Mouse (Mus musculus): Measurements from ENCODE around the gene Hsph1. TPM values are rescaled to one million over a fixed set of nuclear protein-coding genes. Genes with fewer than 3 reads are reported as not detected.
A peak's percentile ranks its signal among the peaks of the same experiment; 100 is the strongest.

Hsph1 gene
- 109 and 137 TPM in 2 replicates for polyA plus RNA-seq (2016; fragmentation: Nextera tagmentation; extraction: Ambion mirVana)

DNA sequence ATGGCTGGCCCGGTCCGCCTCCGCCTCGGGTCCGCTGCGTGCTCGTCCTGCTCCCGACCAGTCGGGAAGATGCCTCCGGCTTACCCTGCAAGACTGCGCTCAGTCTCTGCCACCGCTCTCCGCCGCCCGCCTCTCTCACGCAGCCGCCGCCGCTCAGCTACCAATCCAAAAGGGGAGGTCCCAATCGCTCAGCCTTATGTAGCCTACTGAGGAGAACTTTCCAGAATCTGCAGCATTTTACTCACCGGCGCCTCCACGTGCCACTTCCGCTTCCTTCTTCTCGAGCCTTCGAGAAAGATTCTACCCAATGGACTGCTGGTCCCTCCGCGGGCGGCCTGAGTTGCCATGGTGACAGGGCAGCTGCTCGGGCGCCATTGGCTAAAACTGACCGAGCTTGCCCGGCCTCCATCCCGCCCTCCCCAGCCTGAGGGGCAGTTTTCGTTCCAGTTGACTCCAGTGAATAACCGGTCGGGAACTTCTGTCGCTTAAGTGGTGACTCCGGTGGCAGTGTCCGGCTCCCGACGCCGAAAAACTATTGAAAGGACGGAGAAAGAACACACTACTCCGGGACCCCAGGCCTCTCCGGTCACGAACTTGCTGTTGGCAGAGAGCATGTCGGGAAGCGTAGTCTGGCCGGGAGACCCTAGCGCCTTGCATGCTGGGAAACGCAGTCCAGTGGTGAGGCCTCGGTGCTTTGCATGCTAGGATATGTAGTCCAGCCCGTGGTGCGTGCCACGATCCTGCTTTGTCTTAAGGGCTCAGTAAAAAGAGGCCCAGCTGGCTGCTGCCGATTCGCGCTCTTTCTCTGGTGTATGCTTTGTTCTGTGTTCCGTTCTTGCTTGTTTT lies at the start of gene Hsph1:
Gene Hsph1 (minus strand): TSS at position 302 of the 846 bp plus-strand sequence.
- peak within 1 kb of the TSS; percentile 92 for H3K27ac ChIP-seq (replicated peaks)
- H3K4me3 ChIP-seq, result peak within 1 kb of the TSS; percentile 85
- H3K9me3 ChIP-seq (replicated peaks), result no peaks in the 10 kb centered on the region
- no peaks in the 10 kb centered on the region for H3K27me3 ChIP-seq (ENCODE audit: low read depth, poor library complexity, severe bottlenecking)
- WGBS, result under 1% methylated on average over 60 of the region's 60 CpGs
- peak; percentile 99 for DNase-seq (ENCODE audit: low spot score)
- H3K36me3 ChIP-seq, result peaks cover 33% of the 10 kb centered on the region
- H3K4me1 ChIP-seq, result peaks cover 30% of the 10 kb centered on the region

DNA sequence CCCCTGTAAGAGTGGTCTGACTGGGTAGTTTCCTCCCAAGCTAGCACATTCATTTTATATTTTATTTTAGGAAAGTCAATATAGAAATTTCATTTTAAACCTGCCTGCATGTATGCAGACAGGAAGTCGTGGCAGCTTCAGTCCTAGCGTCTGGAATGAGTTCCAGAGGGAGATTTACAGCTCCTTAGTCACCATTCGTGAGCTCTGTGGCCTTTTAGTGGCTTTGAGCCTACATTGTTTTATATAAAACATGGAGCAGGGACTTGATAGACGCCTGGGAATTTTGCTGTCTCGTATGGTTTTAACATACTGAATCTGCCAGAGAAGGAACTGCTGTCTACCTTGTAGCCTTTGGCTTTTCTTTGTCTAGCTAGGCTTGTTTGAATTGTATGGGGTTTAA lies 44.8 kb upstream of the Hsph1 start:
- no peak for DNase-seq (ENCODE audit: low spot score)
- WGBS, result 85% methylated on average over 5 of the region's 5 CpGs
- 0 out of 2 replicates have a peak, but pooled peaks cover 4% of the 10 kb centered on the region for H3K27me3 ChIP-seq (ENCODE audit: low read depth, poor library complexity, severe bottlenecking)
- peaks cover 10% of the 10 kb centered on the region for H3K4me1 ChIP-seq
- no peak overlapping the region for H3K27ac ChIP-seq (replicated peaks)
- no peaks in the 10 kb centered on the region for H3K36me3 ChIP-seq
- H3K4me3 ChIP-seq, result no peak overlapping the region
- H3K9me3 ChIP-seq (replicated peaks), result no peaks in the 10 kb centered on the region

DNA sequence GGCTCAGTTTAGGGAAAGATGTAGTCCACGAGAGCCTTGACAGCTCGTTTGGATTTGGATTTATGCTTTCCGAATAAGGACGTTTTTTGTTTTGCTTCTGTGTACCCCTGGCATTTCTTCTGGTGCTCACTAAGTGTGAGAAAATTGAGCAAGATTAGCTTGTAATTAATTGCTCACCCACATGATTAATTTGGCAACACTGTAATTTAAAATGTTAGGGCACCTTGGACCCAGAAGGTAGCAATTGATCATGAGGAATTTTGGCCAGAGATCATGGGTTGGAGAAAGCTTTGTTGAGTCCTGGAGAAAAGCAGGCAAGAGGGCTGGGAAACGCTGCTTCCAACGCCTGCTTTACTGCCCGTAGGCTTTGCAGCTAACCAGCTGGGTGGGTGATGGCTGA lies 43.7 kb upstream of the Hsph1 start:
- Histone ChIP-seq H3K9me3 (replicated peaks) (no peaks in the 10 kb centered on the region), H3K36me3 (no peaks in the 10 kb centered on the region), H3K4me1 (peaks cover 10% of the 10 kb centered on the region), H3K27me3 (ENCODE audit: low read depth, poor library complexity, severe bottlenecking) (0 out of 2 replicates have a peak, but pooled peaks cover 4% of the 10 kb centered on the region), H3K27ac (replicated peaks) (no peak overlapping the region), H3K4me3 (peak overlapping the region; percentile 85; the same call in 1 of the 2 replicates)
- 81% methylated on average over 7 of the region's 7 CpGs for WGBS
- no peak for DNase-seq (ENCODE audit: low spot score)

DNA sequence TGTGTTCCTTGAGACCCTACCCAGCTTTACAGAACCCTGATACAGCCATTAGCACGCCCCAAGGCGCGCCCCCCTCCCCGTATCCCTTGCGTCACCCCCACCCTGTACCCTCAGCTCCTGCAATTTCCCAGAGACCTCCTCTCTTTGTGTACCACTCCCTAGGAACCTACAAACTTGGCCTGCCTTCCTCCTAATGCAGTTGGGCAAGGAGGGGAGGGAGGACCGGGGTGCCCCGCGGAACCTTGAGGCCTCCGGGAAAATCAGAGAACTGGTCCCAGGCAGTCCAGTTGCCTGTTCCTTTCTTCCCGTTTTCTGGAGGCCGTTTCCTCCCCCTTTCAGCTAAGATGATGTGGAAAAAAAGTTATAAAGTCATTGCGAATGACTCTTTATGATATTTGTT lies 43.2 kb upstream of the Hsph1 start:
- H3K36me3 ChIP-seq, result no peaks in the 10 kb centered on the region
- H3K27me3 ChIP-seq (ENCODE audit: low read depth, poor library complexity, severe bottlenecking), result 0 out of 2 replicates have a peak, but pooled peaks cover 4% of the 10 kb centered on the region
- H3K27ac ChIP-seq (replicated peaks), result peak overlapping the region; percentile 97
- DNase-seq (ENCODE audit: low spot score), result peak; percentile 33
- H3K4me1 ChIP-seq, result peaks cover 10% of the 10 kb centered on the region
- no peaks in the 10 kb centered on the region for H3K9me3 ChIP-seq (replicated peaks)
- 9% methylated on average over 12 of the region's 12 CpGs for WGBS
- peak overlapping the region; percentile 85 for H3K4me3 ChIP-seq

- Histone ChIP-seq H3K4me1 (peaks cover 10% of the 10 kb centered on the region), H3K27me3 (ENCODE audit: low read depth, poor library complexity, severe bottlenecking) (0 out of 2 replicates have a peak, but pooled peaks cover 4% of the 10 kb centered on the region), H3K4me3 (peak overlapping the region; percentile 85), H3K36me3 (no peaks in the 10 kb centered on the region), H3K27ac (replicated peaks) (peak overlapping the region; percentile 97), H3K9me3 (replicated peaks) (no peaks in the 10 kb centered on the region)
- 2% methylated on average over 15 of the region's 15 CpGs for WGBS
- no peak for DNase-seq (ENCODE audit: low spot score)
These were observed 42.8 kb upstream of the Hsph1 start for GRCm38 (mm10) chr5:149678990-149679348.

DNA sequence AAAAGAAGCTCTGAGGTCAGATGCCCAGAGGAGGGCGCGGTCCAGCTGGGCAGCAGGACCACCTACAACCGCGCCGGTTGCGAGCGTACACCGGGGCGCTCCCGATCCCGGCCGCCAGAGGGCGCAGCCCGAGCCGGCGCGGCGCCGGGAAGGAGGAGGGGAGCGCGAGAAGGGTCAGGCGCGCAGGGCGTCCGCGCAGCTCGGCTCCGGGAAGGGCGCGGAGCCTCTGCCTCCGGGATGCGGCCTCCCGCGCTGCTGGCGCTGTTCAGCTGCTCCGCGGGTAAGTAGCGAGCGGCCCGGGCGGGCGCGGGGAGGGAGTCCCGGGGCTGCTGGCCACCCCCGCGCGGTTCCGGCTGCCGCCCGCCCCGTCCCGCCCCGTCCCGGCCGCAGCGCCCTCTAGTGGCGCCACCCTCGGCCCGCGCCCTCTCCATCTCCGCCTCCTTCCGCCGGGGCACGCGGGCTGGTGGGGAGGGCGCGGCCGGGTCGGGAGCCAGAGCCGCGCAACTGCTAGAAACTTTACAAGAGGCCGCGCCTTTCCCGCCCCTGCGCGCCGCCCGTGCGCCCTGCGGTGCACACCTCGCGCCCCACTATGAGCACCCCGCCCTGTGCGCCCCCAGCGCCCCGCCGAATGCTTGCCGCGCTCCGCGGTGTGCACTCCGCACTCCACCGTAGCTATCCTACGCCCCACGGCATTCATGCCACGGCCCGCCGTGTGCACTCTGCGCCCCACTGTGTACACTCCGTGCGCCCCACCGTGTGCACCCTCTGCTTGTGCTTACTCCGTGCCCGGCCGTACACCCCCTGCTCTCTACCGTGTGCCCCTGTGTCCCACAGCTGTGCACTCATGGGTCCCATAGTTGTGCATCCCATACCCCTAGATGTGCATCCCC lies 42.2 kb upstream of the Hsph1 start, which contains the start of gene B3glct:
Gene B3glct (plus strand): TSS at position 131 of the 890 bp plus-strand sequence.
- H3K4me1 ChIP-seq, result peaks cover 10% of the 10 kb centered on the region
- peak within 1 kb of the TSS; percentile 97 for H3K27ac ChIP-seq (replicated peaks)
- peak; percentile 89 for DNase-seq (ENCODE audit: low spot score)
- H3K36me3 ChIP-seq, result no peaks in the 10 kb centered on the region
- 0 out of 2 replicates have a peak, but pooled peaks cover 4% of the 10 kb centered on the region for H3K27me3 ChIP-seq (ENCODE audit: low read depth, poor library complexity, severe bottlenecking)
- no peaks in the 10 kb centered on the region for H3K9me3 ChIP-seq (replicated peaks)
- under 1% methylated on average over 92 of the region's 106 CpGs for WGBS
- H3K4me3 ChIP-seq, result peak within 1 kb of the TSS; percentile 85

GRCm38 (mm10) chr5:149677196-149677595 lies 41.0 kb upstream of the Hsph1 start:
- H3K36me3 ChIP-seq, result no peaks in the 10 kb centered on the region
- H3K27ac ChIP-seq (replicated peaks), result no peak overlapping the region
- WGBS, result 98% methylated on average over 3 of the region's 3 CpGs
- H3K27me3 ChIP-seq (ENCODE audit: low read depth, poor library complexity, severe bottlenecking), result 0 out of 2 replicates have a peak, but pooled peaks cover 4% of the 10 kb centered on the region
- peaks cover 10% of the 10 kb centered on the region for H3K4me1 ChIP-seq
- H3K9me3 ChIP-seq (replicated peaks), result no peaks in the 10 kb centered on the region
- no peak for DNase-seq (ENCODE audit: low spot score)
- H3K4me3 ChIP-seq, result no peak overlapping the region

- WGBS, result 84% methylated on average over 5 of the region's 5 CpGs
- Histone ChIP-seq H3K4me1 (peaks cover 10% of the 10 kb centered on the region), H3K9me3 (replicated peaks) (peaks cover 5% of the 10 kb centered on the region; the same call in 1 of the 2 replicates), H3K27me3 (ENCODE audit: low read depth, poor library complexity, severe bottlenecking) (no peaks in the 10 kb centered on the region), H3K27ac (replicated peaks) (no peak overlapping the region), H3K36me3 (no peaks in the 10 kb centered on the region), H3K4me3 (no peak overlapping the region)
- DNase-seq (ENCODE audit: low spot score), result no peak
These were observed 27.2 kb upstream of the Hsph1 start for GRCm38 (mm10) chr5:149663417-149663816.

GRCm38 (mm10) chr5:149662980-149663379 lies 26.8 kb upstream of the Hsph1 start:
- peaks cover 11% of the 10 kb centered on the region for H3K4me1 ChIP-seq
- no peak overlapping the region for H3K27ac ChIP-seq (replicated peaks)
- H3K27me3 ChIP-seq (ENCODE audit: low read depth, poor library complexity, severe bottlenecking), result no peaks in the 10 kb centered on the region
- H3K4me3 ChIP-seq, result no peak overlapping the region
- peaks cover 5% of the 10 kb centered on the region; the same call in 1 of the 2 replicates for H3K9me3 ChIP-seq (replicated peaks)
- DNase-seq (ENCODE audit: low spot score), result no peak
- no peaks in the 10 kb centered on the region for H3K36me3 ChIP-seq
- WGBS, result 91% methylated on average over 6 of the region's 6 CpGs

DNA sequence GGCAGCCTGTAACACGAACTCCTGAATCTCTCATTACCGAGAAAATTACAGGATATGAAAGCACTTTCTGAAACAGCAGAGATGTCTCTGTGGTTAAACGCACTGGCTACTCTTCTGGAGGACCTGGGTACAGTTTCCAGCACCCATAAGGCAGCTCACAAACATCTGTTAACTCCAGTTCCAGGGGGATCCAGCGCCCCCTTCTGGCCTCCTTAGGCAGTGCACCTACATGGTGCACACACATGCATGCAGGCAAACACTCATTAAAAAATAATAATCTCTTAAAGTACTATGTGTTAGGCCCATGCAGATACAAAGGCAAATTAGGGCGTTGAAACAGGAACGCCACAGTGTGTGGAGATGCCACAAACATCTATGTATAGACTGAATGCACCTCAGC lies 25.3 kb upstream of the Hsph1 start:
- H3K36me3 ChIP-seq, result no peaks in the 10 kb centered on the region
- no peaks in the 10 kb centered on the region for H3K27me3 ChIP-seq (ENCODE audit: low read depth, poor library complexity, severe bottlenecking)
- H3K27ac ChIP-seq (replicated peaks), result no peak overlapping the region
- H3K4me1 ChIP-seq, result peaks cover 11% of the 10 kb centered on the region
- no peak for DNase-seq (ENCODE audit: low spot score)
- no peak overlapping the region for H3K4me3 ChIP-seq
- WGBS, result 87% methylated on average over 6 of the region's 6 CpGs
- H3K9me3 ChIP-seq (replicated peaks), result peaks cover 5% of the 10 kb centered on the region; the same call in 1 of the 2 replicates

DNA sequence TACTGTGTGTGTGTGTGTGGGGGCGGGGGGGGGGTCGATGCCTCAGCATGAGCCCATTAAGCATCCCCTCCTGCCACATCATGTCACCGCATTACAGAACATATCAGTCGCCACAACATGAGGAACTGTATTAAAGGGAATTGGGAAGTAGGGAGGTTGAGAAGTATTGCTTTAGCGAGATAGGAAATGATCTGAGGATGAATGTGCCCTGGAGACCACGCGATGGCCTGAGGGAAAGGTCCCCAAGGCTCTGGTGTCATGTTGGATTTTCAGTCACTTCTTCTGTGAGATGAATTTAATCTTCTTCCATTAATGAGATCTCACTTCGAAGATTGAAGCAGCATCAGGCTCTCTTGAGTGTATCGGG lies 23.2 kb upstream of the Hsph1 start:
- H3K27me3 ChIP-seq (ENCODE audit: low read depth, poor library complexity, severe bottlenecking), result no peaks in the 10 kb centered on the region
- H3K4me1 ChIP-seq, result peaks cover 11% of the 10 kb centered on the region
- no peak for DNase-seq (ENCODE audit: low spot score)
- no peaks in the 10 kb centered on the region for H3K36me3 ChIP-seq
- no peak overlapping the region for H3K4me3 ChIP-seq
- H3K9me3 ChIP-seq (replicated peaks), result peaks cover 5% of the 10 kb centered on the region; the same call in 1 of the 2 replicates
- H3K27ac ChIP-seq (replicated peaks), result no peak overlapping the region
- WGBS, result 72% methylated on average over 9 of the region's 9 CpGs

- DNase-seq (ENCODE audit: low spot score), result no peak
- Histone ChIP-seq H3K27me3 (ENCODE audit: low read depth, poor library complexity, severe bottlenecking) (no peaks in the 10 kb centered on the region), H3K4me3 (no peak overlapping the region), H3K27ac (replicated peaks) (no peak overlapping the region), H3K36me3 (no peaks in the 10 kb centered on the region), H3K9me3 (replicated peaks) (peaks cover 5% of the 10 kb centered on the region; the same call in 1 of the 2 replicates), H3K4me1 (peaks cover 11% of the 10 kb centered on the region)
- WGBS, result 76% methylated on average over 9 of the region's 9 CpGs
These were observed 22.7 kb upstream of the Hsph1 start for GRCm38 (mm10) chr5:149658741-149659413.

Data from midbrain, embryonic 10.5 days (tissue).